Mouse (Mus musculus) cortical plate, adult 2 months (tissue): ENCODE measurements around the gene Ptprz1. TPM values are rescaled to one million over a fixed set of nuclear protein-coding genes. Genes with fewer than 3 reads are reported as not detected.

Source experiments
- H3K27ac ChIP-seq: fragments of 200-500 bp; 2 replicates; pipeline ENCODE4 v1.5.1; 2012; ENCODE audit warnings: low read length, control low read depth, inconsistent platforms; ENCODE audit not compliant: insufficient read depth
- H3K4me1 ChIP-seq: fragments of 200-500 bp; 2 replicates; pipeline ENCODE4 v1.6.1; 2011; ENCODE audit warnings: low read length; ENCODE audit not compliant: control insufficient read depth, insufficient read depth
- H3K4me3 ChIP-seq: fragments of 200-500 bp; 2 replicates; pipeline ENCODE4 v1.5.1; 2011; ENCODE audit warnings: mild to moderate bottlenecking, low read length, control low read depth; ENCODE audit not compliant: insufficient read depth
- CTCF ChIP-seq: fragments of 200-500 bp; IDR thresholded peaks from 2 replicates; pipeline ENCODE4 v1.5.1; 2011; ENCODE audit warnings: mild to moderate bottlenecking, control low read depth, low read length; ENCODE audit not compliant: insufficient read depth; ENCODE audit errors: extremely low read depth
- POLR2A ChIP-seq: fragments of 200-500 bp; IDR thresholded peaks from 2 replicates; pipeline ENCODE4 v1.6.1; 2011; ENCODE audit warnings: mild to moderate bottlenecking, low read length, control low read depth; ENCODE audit not compliant: insufficient read depth; ENCODE audit errors: extremely low read depth
- polyA plus RNA-seq: library from polyadenylated mRNA; depleted of rRNA; stranded (reverse); fragments of >200 nt; gene quantifications from 2 replicates; pipeline ENCODE4 v1.2.3, GENCODE M21; 2012

Gene Ptprz1
- polyA plus RNA-seq, 1 experiment: 99.8 TPM

- peak overlapping the region; percentile 81 for H3K27ac ChIP-seq
- no peak for TF ChIP-seq POLR2A
- no peak for TF ChIP-seq CTCF
Observed at GRCm38 (mm10) chr6:22909257-22909907, 34.1 kb downstream of the Ptprz1 start.

GRCm38 (mm10) chr6:22909908-22910260 lies 34.6 kb downstream of the Ptprz1 start:
- TF ChIP-seq POLR2A: no peak
- TF ChIP-seq CTCF: no peak
- H3K4me3 ChIP-seq: no peak overlapping the region
- no peak overlapping the region for H3K27ac ChIP-seq
- H3K4me1 ChIP-seq: no peaks in the 10 kb centered on the region

More at GRCm38 (mm10) chr6:22909257-22909907, 34.1 kb downstream of the Ptprz1 start:
- Histone ChIP-seq H3K4me3 (no peak overlapping the region), H3K4me1 (no peaks in the 10 kb centered on the region)

- Histone ChIP-seq H3K4me1 (no peaks in the 10 kb centered on the region), H3K4me3 (no peak overlapping the region), H3K27ac (no peak overlapping the region)
- no peak for TF ChIP-seq CTCF
- no peak for TF ChIP-seq POLR2A
Observed at GRCm38 (mm10) chr6:22922880-22923279, 47.6 kb downstream of the Ptprz1 start.

GRCm38 (mm10) chr6:22932768-22933265 lies 57.5 kb downstream of the Ptprz1 start:
- H3K27ac ChIP-seq: no peak overlapping the region
- H3K4me1 ChIP-seq: no peaks in the 10 kb centered on the region; the same call in 1 of the 2 replicates
- no peak overlapping the region for H3K4me3 ChIP-seq
- no peak for TF ChIP-seq CTCF
- no peak for TF ChIP-seq POLR2A

GRCm38 (mm10) chr6:22937126-22937525 lies 61.8 kb downstream of the Ptprz1 start:
- H3K4me1 ChIP-seq: no peaks in the 10 kb centered on the region; the same call in 1 of the 2 replicates
- no peak overlapping the region for H3K4me3 ChIP-seq
- no peak overlapping the region for H3K27ac ChIP-seq
- no peak for TF ChIP-seq POLR2A
- TF ChIP-seq CTCF: no peak

- no peaks in the 10 kb centered on the region; the same call in 1 of the 2 replicates for H3K4me1 ChIP-seq
- H3K4me3 ChIP-seq: no peak overlapping the region
- TF ChIP-seq CTCF: no peak
- no peak for TF ChIP-seq POLR2A
- no peak overlapping the region for H3K27ac ChIP-seq
Observed at GRCm38 (mm10) chr6:22937526-22937925, 62.2 kb downstream of the Ptprz1 start.

GRCm38 (mm10) chr6:22944191-22944590 lies 68.9 kb downstream of the Ptprz1 start:
- Histone ChIP-seq H3K27ac (no peak overlapping the region), H3K4me3 (no peak overlapping the region), H3K4me1 (no peaks in the 10 kb centered on the region)
- TF ChIP-seq POLR2A (no peak), CTCF (no peak)

- TF ChIP-seq POLR2A (no peak), CTCF (no peak)
- Histone ChIP-seq H3K4me1 (no peaks in the 10 kb centered on the region), H3K27ac (no peak overlapping the region), H3K4me3 (no peak overlapping the region)
Observed at GRCm38 (mm10) chr6:22963374-22963773, 88.1 kb downstream of the Ptprz1 start.

GRCm38 (mm10) chr6:22968073-22968472 lies 92.8 kb downstream of the Ptprz1 start:
- TF ChIP-seq CTCF (no peak; the same call in 1 of the 2 replicates), POLR2A (no peak)
- Histone ChIP-seq H3K27ac (no peak overlapping the region), H3K4me1 (no peaks in the 10 kb centered on the region), H3K4me3 (no peak overlapping the region)

GRCm38 (mm10) chr6:22983769-22984519 lies 108.6 kb downstream of the Ptprz1 start:
- no peaks in the 10 kb centered on the region for H3K4me1 ChIP-seq
- H3K4me3 ChIP-seq: no peak overlapping the region
- no peak overlapping the region for H3K27ac ChIP-seq
- TF ChIP-seq POLR2A: no peak
- peak; percentile 14; the same call in 1 of the 2 replicates for TF ChIP-seq CTCF
